Mouse (Mus musculus) ovary, postnatal 36 days (tissue): Measurements from ENCODE around the gene Hivep3.

Experiments
- DNase-seq: peaks from one replicate; pipeline ENCODE4 v3.0.0; 2022; ENCODE audit warnings: low spot score, mixed read lengths

Hivep3 gene

GRCm38 (mm10) chr4:120058157-120058556 is 324.6 kb downstream of the Hivep3 start:
- no peak for DNase-seq

GRCm38 (mm10) chr4:120058794-120059193 is 325.2 kb downstream of the Hivep3 start:
- DNase-seq = no peak

GRCm38 (mm10) chr4:120061727-120062126 is 328.1 kb downstream of the Hivep3 start:
- DNase-seq = no peak

- no peak for DNase-seq
These were observed 328.6 kb downstream of the Hivep3 start for GRCm38 (mm10) chr4:120062198-120062597.

GRCm38 (mm10) chr4:120062754-120063153 is 329.2 kb downstream of the Hivep3 start:
- DNase-seq = no peak

- no peak for DNase-seq
These were observed 330.0 kb downstream of the Hivep3 start for GRCm38 (mm10) chr4:120063353-120064124.

GRCm38 (mm10) chr4:120064696-120065095 is 331.1 kb downstream of the Hivep3 start, which contains the start of gene AL607142.1:
Gene AL607142.1, plus strand, starts transcription at chr4:120064996.
- no peak for DNase-seq

- no peak for DNase-seq
These were observed 333.4 kb downstream of the Hivep3 start for GRCm38 (mm10) chr4:120066841-120067591.

GRCm38 (mm10) chr4:120067592-120068235 is 334.1 kb downstream of the Hivep3 start:
- no peak for DNase-seq

GRCm38 (mm10) chr4:120068883-120069581 is 335.4 kb downstream of the Hivep3 start:
- no peak for DNase-seq

GRCm38 (mm10) chr4:120069582-120069980 is 336.0 kb downstream of the Hivep3 start:
- no peak for DNase-seq

GRCm38 (mm10) chr4:120071411-120071810 is 337.8 kb downstream of the Hivep3 start:
- DNase-seq = no peak

- no peak for DNase-seq
These were observed 338.4 kb downstream of the Hivep3 start for GRCm38 (mm10) chr4:120071842-120072507.

- no peak for DNase-seq
These were observed 340.5 kb downstream of the Hivep3 start for GRCm38 (mm10) chr4:120074061-120074460.

- DNase-seq = no peak
These were observed 343.7 kb downstream of the Hivep3 start for GRCm38 (mm10) chr4:120077322-120077721.

GRCm38 (mm10) chr4:120082527-120082926 is 348.9 kb downstream of the Hivep3 start:
- no peak for DNase-seq

GRCm38 (mm10) chr4:120083700-120084099 is 350.1 kb downstream of the Hivep3 start:
- no peak for DNase-seq

GRCm38 (mm10) chr4:120089536-120089935 is 356.0 kb downstream of the Hivep3 start:
- DNase-seq = no peak

- DNase-seq = no peak
These were observed 358.6 kb downstream of the Hivep3 start for GRCm38 (mm10) chr4:120091997-120092783.

GRCm38 (mm10) chr4:120096935-120097334 is 363.4 kb downstream of the Hivep3 start:
- no peak for DNase-seq

- no peak for DNase-seq
These were observed 367.6 kb downstream of the Hivep3 start for GRCm38 (mm10) chr4:120101186-120101585.
